Mouse (Mus musculus): Measurements from ENCODE around the gene Tgm1. TPM values are rescaled to one million over a fixed set of nuclear protein-coding genes. Genes with fewer than 3 reads are reported as not detected.

The Tgm1 gene
- polyA plus RNA-seq, 1 experiment = 0.27 TPM

DNA sequence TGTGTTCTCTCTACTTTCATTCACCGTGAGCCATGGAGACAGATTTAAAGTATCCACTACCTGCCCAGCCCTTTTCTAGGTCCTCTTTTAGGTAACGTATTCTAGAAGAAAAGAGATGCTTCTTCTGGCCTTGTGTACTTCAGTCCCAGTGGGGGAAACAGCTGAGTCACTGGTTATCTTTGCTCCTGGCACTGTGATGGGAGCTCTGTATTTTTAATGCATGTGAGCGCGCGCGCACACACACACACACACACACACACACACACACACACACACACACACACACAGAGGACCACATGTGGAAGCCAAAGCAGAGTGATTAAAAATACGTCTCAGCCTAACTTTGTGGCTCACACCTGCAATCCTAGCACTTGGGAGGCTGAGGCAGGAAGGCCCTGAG, 9.7 kb upstream of the Tgm1 start:
- Histone ChIP-seq H3K36me3 (ENCODE audit: control insufficient read depth, insufficient read depth, low read length) (no peaks in the 10 kb centered on the region), H3K27me3 (ENCODE audit: control insufficient read depth, insufficient read depth, low read length) (no peaks in the 10 kb centered on the region), H3K27ac (ENCODE audit: control insufficient read depth, insufficient read depth, low read depth, low read length) (no peak overlapping the region), H3K4me3 (ENCODE audit: control insufficient read depth, low read depth, low read length) (no peak overlapping the region), H3K4me1 (ENCODE audit: control insufficient read depth, insufficient read depth, low read length) (peaks cover 4% of the 10 kb centered on the region)
- no peak for TF ChIP-seq CTCF (IDR thresholded peaks at IDR 0.05; ENCODE audit: control insufficient read depth, insufficient read depth, insufficient replicate concordance, low read depth, low read length)

DNA sequence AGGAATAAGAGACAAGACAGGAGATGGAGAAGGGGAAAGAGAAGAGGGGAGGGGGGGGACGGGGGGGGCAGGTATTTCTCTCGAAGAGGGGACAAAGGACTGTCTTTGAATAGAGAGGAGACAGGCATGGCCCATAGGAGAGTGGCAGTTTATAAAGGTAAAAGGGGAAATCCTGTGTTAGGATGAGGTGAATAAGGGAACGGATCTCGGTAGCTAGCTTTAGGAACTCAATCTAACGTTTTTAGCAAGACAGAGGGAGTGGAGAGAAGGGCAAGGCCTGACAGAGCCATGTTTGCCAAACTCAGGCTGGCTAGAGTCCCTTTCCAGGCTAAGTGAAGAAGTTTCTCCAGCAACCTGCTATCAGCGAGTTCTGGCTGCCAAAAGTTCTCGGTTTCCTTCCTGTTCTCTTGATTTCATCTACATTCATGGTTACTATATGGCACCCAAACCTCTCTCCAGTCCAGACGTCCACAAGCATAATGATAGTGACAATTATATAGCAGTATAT, 8.8 kb upstream of the Tgm1 start:
- 0 out of 2 replicates have a peak overlapping the region, but pooled peaks have one; percentile 16 for H3K27ac ChIP-seq (ENCODE audit: control insufficient read depth, insufficient read depth, low read depth, low read length)
- H3K36me3 ChIP-seq (ENCODE audit: control insufficient read depth, insufficient read depth, low read length) = no peaks in the 10 kb centered on the region
- no peak overlapping the region for H3K4me3 ChIP-seq (ENCODE audit: control insufficient read depth, low read depth, low read length)
- TF ChIP-seq CTCF (IDR thresholded peaks at IDR 0.05; ENCODE audit: control insufficient read depth, insufficient read depth, insufficient replicate concordance, low read depth, low read length) (no peak), POLR2A (IDR thresholded peaks at IDR 0.05; ENCODE audit: control insufficient read depth, low read depth, low read length) (no peak)
- no peaks in the 10 kb centered on the region for H3K27me3 ChIP-seq (ENCODE audit: control insufficient read depth, insufficient read depth, low read length)
- peaks cover 4% of the 10 kb centered on the region for H3K4me1 ChIP-seq (ENCODE audit: control insufficient read depth, insufficient read depth, low read length)

DNA sequence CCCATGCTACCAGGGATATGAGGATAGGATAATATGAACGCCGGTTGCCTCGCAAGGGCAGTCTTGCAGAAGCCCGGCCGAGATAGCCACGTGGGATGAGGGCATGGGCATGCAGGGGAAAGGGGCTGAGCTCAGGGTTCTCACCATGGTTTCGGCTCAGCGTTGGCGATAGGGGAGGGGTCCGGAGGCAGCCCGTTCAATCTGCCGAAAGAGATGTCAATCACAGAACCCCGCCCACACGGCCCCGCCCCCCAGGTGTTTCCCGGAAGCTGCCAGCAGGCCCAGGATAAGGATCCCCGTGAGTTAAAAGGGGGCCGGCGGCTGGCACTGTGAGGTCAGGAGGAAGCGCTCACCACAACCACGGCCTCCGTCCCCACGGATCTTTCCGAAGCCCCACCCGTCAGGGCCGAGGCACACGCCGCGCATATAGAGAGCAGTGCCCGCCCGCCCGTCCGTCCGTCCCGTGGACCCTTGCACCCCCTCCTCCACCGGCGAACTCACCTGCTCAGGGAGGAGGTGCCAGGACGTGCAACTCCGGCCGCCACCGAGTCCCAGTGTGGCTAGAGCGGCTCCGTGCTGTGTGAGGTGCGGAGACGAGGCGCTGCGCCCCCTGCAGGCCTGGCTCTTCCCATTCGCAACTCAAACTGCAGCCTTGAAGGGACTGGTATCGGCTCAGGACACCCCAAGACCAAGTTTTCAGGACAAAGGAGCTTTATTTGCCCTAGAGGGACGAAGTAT, 8.1 kb upstream of the Tgm1 start, which contains the start of gene Rabggta:
Rabggta (minus strand) TSS at position 564 of the 738 bp plus-strand sequence.
- Histone ChIP-seq H3K36me3 (ENCODE audit: control insufficient read depth, insufficient read depth, low read length) (no peaks in the 10 kb centered on the region), H3K4me3 (ENCODE audit: control insufficient read depth, low read depth, low read length) (peak within 1 kb of the TSS; percentile 92), H3K4me1 (ENCODE audit: control insufficient read depth, insufficient read depth, low read length) (peaks cover 4% of the 10 kb centered on the region), H3K27ac (ENCODE audit: control insufficient read depth, insufficient read depth, low read depth, low read length) (peak within 1 kb of the TSS; percentile 32; the same call in 1 of the 2 replicates), H3K27me3 (ENCODE audit: control insufficient read depth, insufficient read depth, low read length) (no peaks in the 10 kb centered on the region)
- TF ChIP-seq POLR2A (IDR thresholded peaks at IDR 0.05; ENCODE audit: control insufficient read depth, low read depth, low read length) (peak; percentile 39), CTCF (IDR thresholded peaks at IDR 0.05; ENCODE audit: control insufficient read depth, insufficient read depth, insufficient replicate concordance, low read depth, low read length) (peak; percentile 97)

DNA sequence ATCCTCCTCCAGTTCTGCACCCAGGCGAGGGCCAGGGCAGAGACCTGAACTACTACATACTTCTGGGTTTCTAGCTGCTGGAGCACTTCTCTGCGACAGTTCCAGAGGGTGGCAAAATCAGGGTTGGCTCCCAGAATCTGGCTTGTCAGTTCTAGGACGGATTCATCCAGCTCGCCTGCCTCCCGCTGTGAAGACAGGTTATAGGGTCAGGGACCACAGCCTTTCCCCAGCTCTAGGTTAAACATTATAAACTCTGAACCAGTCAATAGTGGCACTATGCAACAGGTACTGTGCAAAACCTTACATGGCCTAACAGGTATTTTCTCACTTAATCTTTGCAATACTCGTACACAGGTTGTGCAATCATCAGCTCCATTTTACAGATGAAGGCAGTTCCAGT, 7.3 kb upstream of the Tgm1 start:
- TF ChIP-seq POLR2A (IDR thresholded peaks at IDR 0.05; ENCODE audit: control insufficient read depth, low read depth, low read length) (no peak), CTCF (IDR thresholded peaks at IDR 0.05; ENCODE audit: control insufficient read depth, insufficient read depth, insufficient replicate concordance, low read depth, low read length) (no peak)
- no peaks in the 10 kb centered on the region for H3K27me3 ChIP-seq (ENCODE audit: control insufficient read depth, insufficient read depth, low read length)
- peaks cover 4% of the 10 kb centered on the region for H3K4me1 ChIP-seq (ENCODE audit: control insufficient read depth, insufficient read depth, low read length)
- no peak overlapping the region for H3K4me3 ChIP-seq (ENCODE audit: control insufficient read depth, low read depth, low read length)
- no peak overlapping the region for H3K27ac ChIP-seq (ENCODE audit: control insufficient read depth, insufficient read depth, low read depth, low read length)
- no peaks in the 10 kb centered on the region for H3K36me3 ChIP-seq (ENCODE audit: control insufficient read depth, insufficient read depth, low read length)

DNA sequence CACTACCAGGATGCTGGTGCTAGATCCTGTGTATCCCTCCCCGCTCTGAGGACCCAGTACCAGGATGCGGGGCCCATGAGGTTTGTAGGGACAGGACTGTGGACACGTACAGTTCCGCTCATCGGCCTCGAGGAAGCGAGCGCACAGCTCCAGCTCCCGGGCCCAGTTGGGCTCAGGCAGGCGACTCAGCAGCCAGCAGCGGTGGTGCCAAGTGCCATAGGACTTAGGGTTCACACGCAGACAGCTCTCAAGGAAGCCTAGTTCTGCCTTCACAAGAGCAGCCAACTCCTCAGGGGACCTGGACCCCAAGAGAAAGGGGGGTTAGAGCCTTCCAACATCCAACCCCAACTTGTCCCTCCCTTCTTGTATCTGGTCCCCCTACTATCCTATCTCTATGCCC, 6.9 kb upstream of the Tgm1 start:
- Histone ChIP-seq H3K27me3 (ENCODE audit: control insufficient read depth, insufficient read depth, low read length) (no peaks in the 10 kb centered on the region), H3K36me3 (ENCODE audit: control insufficient read depth, insufficient read depth, low read length) (no peaks in the 10 kb centered on the region), H3K4me1 (ENCODE audit: control insufficient read depth, insufficient read depth, low read length) (peaks cover 4% of the 10 kb centered on the region), H3K4me3 (ENCODE audit: control insufficient read depth, low read depth, low read length) (no peak overlapping the region), H3K27ac (ENCODE audit: control insufficient read depth, insufficient read depth, low read depth, low read length) (no peak overlapping the region)
- TF ChIP-seq POLR2A (IDR thresholded peaks at IDR 0.05; ENCODE audit: control insufficient read depth, low read depth, low read length) (no peak), CTCF (IDR thresholded peaks at IDR 0.05; ENCODE audit: control insufficient read depth, insufficient read depth, insufficient replicate concordance, low read depth, low read length) (no peak)

DNA sequence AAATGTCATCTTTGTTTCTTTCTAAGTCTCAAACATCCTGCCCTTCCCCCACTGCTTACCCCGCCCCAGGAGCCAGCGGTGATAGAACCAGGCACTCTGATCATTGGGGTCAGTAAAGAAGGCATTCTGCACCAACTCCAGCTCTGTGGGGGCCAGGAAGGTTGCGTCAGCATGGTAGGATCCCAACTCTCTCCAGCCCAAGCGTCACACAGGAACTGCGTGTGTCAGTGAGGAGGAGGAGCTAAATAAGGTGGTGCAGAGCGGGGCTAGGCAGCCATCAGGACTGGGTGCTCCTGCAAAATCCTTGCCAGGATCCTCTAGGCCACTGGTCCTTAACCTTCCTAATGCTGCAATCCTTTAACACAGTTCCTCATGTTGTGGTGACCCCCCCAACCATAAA, 6.0 kb upstream of the Tgm1 start:
- H3K4me3 ChIP-seq (ENCODE audit: control insufficient read depth, low read depth, low read length) = no peak overlapping the region
- H3K4me1 ChIP-seq (ENCODE audit: control insufficient read depth, insufficient read depth, low read length) = peaks cover 4% of the 10 kb centered on the region
- no peak overlapping the region for H3K27ac ChIP-seq (ENCODE audit: control insufficient read depth, insufficient read depth, low read depth, low read length)
- no peaks in the 10 kb centered on the region for H3K27me3 ChIP-seq (ENCODE audit: control insufficient read depth, insufficient read depth, low read length)
- no peaks in the 10 kb centered on the region for H3K36me3 ChIP-seq (ENCODE audit: control insufficient read depth, insufficient read depth, low read length)
- TF ChIP-seq POLR2A (IDR thresholded peaks at IDR 0.05; ENCODE audit: control insufficient read depth, low read depth, low read length) (no peak), CTCF (IDR thresholded peaks at IDR 0.05; ENCODE audit: control insufficient read depth, insufficient read depth, insufficient replicate concordance, low read depth, low read length) (no peak)

DNA sequence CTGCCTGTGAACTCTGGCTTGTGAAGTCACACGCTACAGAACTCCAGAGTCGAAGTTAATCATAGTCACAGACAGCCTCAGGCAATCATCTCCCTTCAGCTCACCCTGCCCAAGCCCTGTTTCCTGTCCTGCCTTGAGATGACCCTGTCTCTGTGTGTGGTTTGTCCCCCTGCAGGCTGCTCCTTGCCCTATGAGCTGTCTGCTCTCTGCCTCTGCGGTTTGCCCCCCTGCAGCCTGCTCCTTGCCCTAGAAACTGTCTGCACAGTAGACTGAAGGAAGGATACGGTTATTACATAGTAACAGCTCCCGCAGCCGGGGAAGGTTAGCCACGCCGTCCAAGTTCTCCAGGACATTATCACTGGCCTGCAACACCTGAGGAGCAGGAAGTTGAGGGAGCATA, 3.2 kb upstream of the Tgm1 start:
- H3K4me1 ChIP-seq (ENCODE audit: control insufficient read depth, insufficient read depth, low read length) = peaks cover 8% of the 10 kb centered on the region
- no peak overlapping the region for H3K4me3 ChIP-seq (ENCODE audit: control insufficient read depth, low read depth, low read length)
- no peaks in the 10 kb centered on the region for H3K36me3 ChIP-seq (ENCODE audit: control insufficient read depth, insufficient read depth, low read length)
- no peaks in the 10 kb centered on the region for H3K27me3 ChIP-seq (ENCODE audit: control insufficient read depth, insufficient read depth, low read length)
- H3K27ac ChIP-seq (ENCODE audit: control insufficient read depth, insufficient read depth, low read depth, low read length) = no peak overlapping the region
- TF ChIP-seq CTCF (IDR thresholded peaks at IDR 0.05; ENCODE audit: control insufficient read depth, insufficient read depth, insufficient replicate concordance, low read depth, low read length) = no peak
- TF ChIP-seq POLR2A (IDR thresholded peaks at IDR 0.05; ENCODE audit: control insufficient read depth, low read depth, low read length) = no peak
